Mouse (Mus musculus): ENCODE data around the gene Mta2.
A peak's percentile ranks its signal among the peaks of the same experiment; 100 is the strongest.

Mta2 gene

GRCm38 (mm10) chr19:8989567-8990431 lies 48.1 kb downstream of the Mta2 start:
- Histone ChIP-seq H3K36me3 (ENCODE audit: control insufficient read depth, insufficient read depth, low read length, poor library complexity, severe bottlenecking) (no peaks in the 10 kb centered on the region), H3K27me3 (ENCODE audit: control insufficient read depth, insufficient read depth, low read length, poor library complexity, severe bottlenecking) (no peaks in the 10 kb centered on the region)
- DNase-seq (ENCODE audit: low read depth, low spot score), result peak; percentile 69

GRCm38 (mm10) chr19:8990432-8991102 lies 48.9 kb downstream of the Mta2 start:
- H3K27me3 ChIP-seq (ENCODE audit: control insufficient read depth, insufficient read depth, low read length, poor library complexity, severe bottlenecking), result no peaks in the 10 kb centered on the region
- H3K36me3 ChIP-seq (ENCODE audit: control insufficient read depth, insufficient read depth, low read length, poor library complexity, severe bottlenecking), result no peaks in the 10 kb centered on the region
- DNase-seq (ENCODE audit: low read depth, low spot score), result peak; percentile 52

GRCm38 (mm10) chr19:8991245-8991870 lies 49.7 kb downstream of the Mta2 start:
- H3K36me3 ChIP-seq (ENCODE audit: control insufficient read depth, insufficient read depth, low read length, poor library complexity, severe bottlenecking), result no peaks in the 10 kb centered on the region
- no peak for DNase-seq (ENCODE audit: low read depth, low spot score)
- H3K27me3 ChIP-seq (ENCODE audit: control insufficient read depth, insufficient read depth, low read length, poor library complexity, severe bottlenecking), result no peaks in the 10 kb centered on the region

- no peaks in the 10 kb centered on the region for H3K36me3 ChIP-seq (ENCODE audit: control insufficient read depth, insufficient read depth, low read length, poor library complexity, severe bottlenecking)
- H3K27me3 ChIP-seq (ENCODE audit: control insufficient read depth, insufficient read depth, low read length, poor library complexity, severe bottlenecking), result no peaks in the 10 kb centered on the region
- DNase-seq (ENCODE audit: low read depth, low spot score), result no peak
Measured at GRCm38 (mm10) chr19:8991871-8992735, 50.4 kb downstream of the Mta2 start.

- Histone ChIP-seq H3K27me3 (ENCODE audit: control insufficient read depth, insufficient read depth, low read length, poor library complexity, severe bottlenecking) (no peaks in the 10 kb centered on the region), H3K36me3 (ENCODE audit: control insufficient read depth, insufficient read depth, low read length, poor library complexity, severe bottlenecking) (no peaks in the 10 kb centered on the region)
- peak; percentile 86 for DNase-seq (ENCODE audit: low read depth, low spot score)
Measured at GRCm38 (mm10) chr19:8992769-8993624, 51.3 kb downstream of the Mta2 start.

- no peak for DNase-seq (ENCODE audit: low read depth, low spot score)
- Histone ChIP-seq H3K27me3 (ENCODE audit: control insufficient read depth, insufficient read depth, low read length, poor library complexity, severe bottlenecking) (no peaks in the 10 kb centered on the region), H3K36me3 (ENCODE audit: control insufficient read depth, insufficient read depth, low read length, poor library complexity, severe bottlenecking) (no peaks in the 10 kb centered on the region)
Measured at GRCm38 (mm10) chr19:8993625-8993912, 51.9 kb downstream of the Mta2 start.

GRCm38 (mm10) chr19:8994813-8995607 lies 53.3 kb downstream of the Mta2 start:
- Histone ChIP-seq H3K27me3 (ENCODE audit: control insufficient read depth, insufficient read depth, low read length, poor library complexity, severe bottlenecking) (no peaks in the 10 kb centered on the region), H3K36me3 (ENCODE audit: control insufficient read depth, insufficient read depth, low read length, poor library complexity, severe bottlenecking) (no peaks in the 10 kb centered on the region)
- DNase-seq (ENCODE audit: low read depth, low spot score), result no peak

- no peaks in the 10 kb centered on the region; the same call in 1 of the 2 replicates for H3K36me3 ChIP-seq (ENCODE audit: control insufficient read depth, insufficient read depth, low read length, poor library complexity, severe bottlenecking)
- no peak for DNase-seq (ENCODE audit: low read depth, low spot score)
- H3K27me3 ChIP-seq (ENCODE audit: control insufficient read depth, insufficient read depth, low read length, poor library complexity, severe bottlenecking), result no peaks in the 10 kb centered on the region
Measured at GRCm38 (mm10) chr19:8996601-8997000, 54.9 kb downstream of the Mta2 start.

GRCm38 (mm10) chr19:8997546-8997945 lies 55.9 kb downstream of the Mta2 start:
- no peaks in the 10 kb centered on the region; the same call in 1 of the 2 replicates for H3K36me3 ChIP-seq (ENCODE audit: control insufficient read depth, insufficient read depth, low read length, poor library complexity, severe bottlenecking)
- no peaks in the 10 kb centered on the region for H3K27me3 ChIP-seq (ENCODE audit: control insufficient read depth, insufficient read depth, low read length, poor library complexity, severe bottlenecking)
- DNase-seq (ENCODE audit: low read depth, low spot score), result peak; percentile 57

- H3K36me3 ChIP-seq (ENCODE audit: control insufficient read depth, insufficient read depth, low read length, poor library complexity, severe bottlenecking), result no peaks in the 10 kb centered on the region; the same call in 1 of the 2 replicates
- no peaks in the 10 kb centered on the region for H3K27me3 ChIP-seq (ENCODE audit: control insufficient read depth, insufficient read depth, low read length, poor library complexity, severe bottlenecking)
- no peak for DNase-seq (ENCODE audit: low read depth, low spot score)
Measured at GRCm38 (mm10) chr19:8998546-8998945, 56.9 kb downstream of the Mta2 start.

- Histone ChIP-seq H3K36me3 (ENCODE audit: control insufficient read depth, insufficient read depth, low read length, poor library complexity, severe bottlenecking) (no peaks in the 10 kb centered on the region; the same call in 1 of the 2 replicates), H3K27me3 (ENCODE audit: control insufficient read depth, insufficient read depth, low read length, poor library complexity, severe bottlenecking) (no peaks in the 10 kb centered on the region)
- DNase-seq (ENCODE audit: low read depth, low spot score), result no peak
Measured at GRCm38 (mm10) chr19:8999223-8999622, 57.5 kb downstream of the Mta2 start.
